In genomic region chr7:92048876-92049275, GRCm38 (mm10) we compare ENCODE assay signal across 8 mouse cellular contexts.
"Had no signal": no experiment of that assay in that cellular context is flagged by ENCODE, and none has a peak within 500 bp of the region (broad histone marks: within the 10 kb centered on the region; RNA-seq: fewer than 3 reads in every experiment).

No protein-coding gene starts in this region.

- DNase-seq: kidney, adult 2 months; kidney, postnatal 25 days; liver; liver, embryonic 13.5 days; liver, postnatal 0 days; lung, postnatal 14 days; right cerebral cortex, postnatal 14 days; thymus, postnatal 36 days had no signal
